Mouse (Mus musculus) G1E (cell line): ENCODE data around the gene 1700020D05Rik.

Source experiments
- CTCF ChIP-seq: IDR thresholded peaks from 2 replicates; pipeline ENCODE4 v1.5.1; 2012; ENCODE audit warnings: low read depth, low read length, inconsistent platforms, mixed read lengths
- GATA1 ChIP-seq: IDR thresholded peaks from 2 replicates; pipeline ENCODE4 v1.6.1; 2012; ENCODE audit warnings: borderline replicate concordance, low read length, inconsistent platforms, mixed read lengths
- GATA2 ChIP-seq: IDR thresholded peaks from 2 replicates; pipeline ENCODE4 v1.6.1; 2012; ENCODE audit warnings: low read depth, low read length, inconsistent platforms, borderline replicate concordance
- POLR2AphosphoS5 ChIP-seq: IDR thresholded peaks from 2 replicates; pipeline ENCODE4 v1.6.1; 2012; ENCODE audit warnings: low read depth, low read length, inconsistent platforms; ENCODE audit not compliant: insufficient replicate concordance
- TAL1 ChIP-seq: conservative IDR thresholded peaks from 2 replicates; pipeline ENCODE4 v1.6.1; 2012; ENCODE audit warnings: low read depth, low read length, inconsistent platforms, mixed read lengths

DNA sequence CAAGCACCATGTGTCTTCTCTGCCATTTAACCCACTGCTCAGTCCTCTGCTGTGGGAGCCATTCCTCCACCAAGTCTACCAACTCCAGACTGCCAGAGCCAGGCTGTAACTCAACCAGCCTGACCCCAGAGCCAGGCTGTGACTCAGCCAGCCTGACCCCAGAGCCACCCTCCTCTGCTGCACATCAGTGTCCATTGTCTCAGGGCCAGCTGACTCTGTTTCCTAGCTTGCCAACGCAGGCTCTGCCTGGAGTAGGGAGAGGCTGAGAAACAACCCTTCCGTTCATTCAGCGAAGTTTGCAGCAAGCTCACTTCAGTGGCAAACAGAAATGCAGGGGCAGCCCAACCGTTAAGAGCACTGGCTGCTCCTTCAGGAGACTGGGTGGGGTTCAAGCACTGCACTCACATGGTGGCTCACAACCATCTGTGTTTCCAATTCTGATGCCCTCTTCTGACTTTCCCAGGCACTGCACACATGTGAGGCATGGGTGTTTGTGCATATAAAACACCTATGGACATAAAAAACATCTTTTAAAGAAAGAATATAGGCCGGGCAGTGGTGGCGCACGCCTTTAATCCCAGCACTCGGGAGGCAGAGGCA, 13.4 kb upstream of the 1700020D05Rik start:
- TF ChIP-seq GATA1 (no peak), CTCF (no peak), TAL1 (no peak), POLR2AphosphoS5 (no peak), GATA2 (no peak)
